Mouse (Mus musculus): ENCODE results near the gene Tdrd9.

DNA sequence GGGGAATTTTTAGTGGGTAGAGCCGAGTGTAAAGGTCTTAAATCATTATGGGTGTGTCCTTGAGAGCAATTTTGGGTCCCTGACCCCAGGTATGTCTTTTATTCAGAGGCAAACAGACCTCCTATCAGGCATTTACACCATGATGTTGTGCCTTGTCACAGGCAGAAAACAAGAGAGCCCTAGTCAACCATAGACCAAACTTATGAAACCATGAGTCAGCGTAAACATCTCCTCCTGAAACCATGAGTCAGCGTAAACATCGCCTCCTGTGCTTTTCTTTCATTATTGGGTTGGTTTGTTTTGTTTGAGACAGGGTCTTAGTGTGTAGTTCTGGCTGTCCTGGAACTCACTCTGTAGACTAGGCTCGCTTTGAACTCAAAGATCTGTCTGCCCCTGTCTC is 131.8 kb downstream of the Tdrd9 start:
- TF ChIP-seq CTCF (IDR thresholded peaks at IDR 0.05; ENCODE audit: borderline replicate concordance, extremely low read depth, insufficient read depth, insufficient read length) (no peak), POLR2A (IDR thresholded peaks at IDR 0.05; ENCODE audit: borderline replicate concordance, extremely low read depth, insufficient read depth, insufficient read length, poor library complexity, severe bottlenecking) (no peak)

Measured in brain, embryonic 14.5 days (tissue).